Mouse (Mus musculus) cerebellum, adult 2 months (tissue): ENCODE measurements around the gene Jup. TPM values are rescaled to one million over a fixed set of nuclear protein-coding genes. Genes with fewer than 3 reads are reported as not detected.

Experiments
- DNase-seq, 2 experiments: peaks; one replicate each; pipeline ENCODE4 v3.0.0; 2021
- H3K27ac ChIP-seq: fragments of 200-500 bp; 2 replicates; pipeline ENCODE4 v1.5.1; 2012; ENCODE audit warnings: low read length, control low read depth, inconsistent platforms; ENCODE audit not compliant: insufficient read depth
- H3K27me3 ChIP-seq: fragments of 200-500 bp; 2 replicates; pipeline ENCODE4 v1.6.1; 2012; ENCODE audit warnings: inconsistent platforms, mild to moderate bottlenecking, low read length, moderate library complexity; ENCODE audit not compliant: control insufficient read depth, insufficient read depth
- H3K4me1 ChIP-seq: fragments of 200-500 bp; 2 replicates; pipeline ENCODE4 v1.6.1; 2011; ENCODE audit warnings: low read length; ENCODE audit not compliant: control insufficient read depth, insufficient read depth
- H3K4me3 ChIP-seq: fragments of 200-500 bp; replicated peaks from 2 replicates; pipeline ENCODE3; 2011; ENCODE audit warnings: mild to moderate bottlenecking, low read depth, low read length, control low read depth; ENCODE audit not compliant: insufficient read depth
- CTCF ChIP-seq: fragments of 200-500 bp; IDR thresholded peaks from 2 replicates; pipeline ENCODE4 v1.5.1; 2011; ENCODE audit warnings: low read depth, mild to moderate bottlenecking, control low read depth, low read length, moderate library complexity, borderline replicate concordance; ENCODE audit not compliant: insufficient read depth
- POLR2A ChIP-seq: fragments of 200-500 bp; IDR thresholded peaks from 2 replicates; pipeline ENCODE4 v1.6.1; 2011; ENCODE audit warnings: low read length, control low read depth, borderline replicate concordance; ENCODE audit not compliant: insufficient read depth
- WGBS: fragments of 180-500 bp; shearing (Covaris S2); methylation state at CpG from one replicate; pipeline ENCODE4 v1.1.7; 2018; 5-methylcytosine and 5-hydroxymethylcytosine counted together
- polyA plus RNA-seq: library from polyadenylated mRNA; depleted of rRNA; stranded (reverse); fragments of >200 nt; gene quantifications from 2 replicates; pipeline ENCODE4 v1.2.3, GENCODE M21; 2012

Jup gene
- polyA plus RNA-seq, 1 experiment = 127 TPM

GRCm38 (mm10) chr11:100385016-100385415 lies 12.5 kb downstream of the Jup start:
- TF ChIP-seq POLR2A = no peak
- TF ChIP-seq CTCF = no peak
- no peak for DNase-seq
- 88% methylated on average over 3 of the region's 3 CpGs for WGBS
- peaks cover 39% of the 10 kb centered on the region for H3K4me1 ChIP-seq
- H3K27ac ChIP-seq = no peak overlapping the region
- no peak overlapping the region for H3K4me3 ChIP-seq
- no peaks in the 10 kb centered on the region for H3K27me3 ChIP-seq

- no peak for DNase-seq
- Histone ChIP-seq H3K4me1 (peaks cover 20% of the 10 kb centered on the region), H3K27me3 (no peaks in the 10 kb centered on the region), H3K4me3 (no peak overlapping the region), H3K27ac (no peak overlapping the region)
- no peak for TF ChIP-seq CTCF
- WGBS = 79% methylated on average over 6 of the region's 6 CpGs
Measured at GRCm38 (mm10) chr11:100382682-100383081, 14.9 kb downstream of the Jup start.

- H3K4me3 ChIP-seq = no peak overlapping the region
- 23% methylated on average over 4 of the region's 4 CpGs for WGBS
- TF ChIP-seq POLR2A (no peak), CTCF (no peak)
- peaks cover 4% of the 10 kb centered on the region; the same call in 1 of the 2 replicates for H3K4me1 ChIP-seq
- no peaks in the 10 kb centered on the region for H3K27me3 ChIP-seq
- no peak overlapping the region for H3K27ac ChIP-seq
- DNase-seq = no peak
Measured at GRCm38 (mm10) chr11:100379311-100379710, 18.3 kb downstream of the Jup start.

- no peak overlapping the region for H3K4me3 ChIP-seq
- WGBS = 92% methylated on average over 5 of the region's 5 CpGs
- H3K27me3 ChIP-seq = no peaks in the 10 kb centered on the region
- no peak for TF ChIP-seq POLR2A
- TF ChIP-seq CTCF = no peak
- no peak overlapping the region for H3K27ac ChIP-seq
- no peak for DNase-seq
- H3K4me1 ChIP-seq = peaks cover 3% of the 10 kb centered on the region; the same call in 1 of the 2 replicates
Measured at GRCm38 (mm10) chr11:100378446-100378845, 19.1 kb downstream of the Jup start.

- no peak for DNase-seq
Measured at GRCm38 (mm10) chr11:100377989-100378388, 19.6 kb downstream of the Jup start.

GRCm38 (mm10) chr11:100376746-100377389 lies 20.7 kb downstream of the Jup start:
- no peak overlapping the region for H3K27ac ChIP-seq
- no peak for TF ChIP-seq POLR2A
- no peak for TF ChIP-seq CTCF
- H3K27me3 ChIP-seq = no peaks in the 10 kb centered on the region
- no peaks in the 10 kb centered on the region; the same call in 1 of the 2 replicates for H3K4me1 ChIP-seq
- 66% methylated on average over 21 of the region's 21 CpGs for WGBS
- DNase-seq = no peak
- H3K4me3 ChIP-seq = no peak overlapping the region

More at GRCm38 (mm10) chr11:100377989-100378388, 19.6 kb downstream of the Jup start:
- 94% methylated on average over 14 of the region's 14 CpGs for WGBS
- Histone ChIP-seq H3K27me3 (no peaks in the 10 kb centered on the region), H3K4me3 (no peak overlapping the region), H3K27ac (no peak overlapping the region), H3K4me1 (no peaks in the 10 kb centered on the region; the same call in 1 of the 2 replicates)
- no peak for TF ChIP-seq CTCF

- Histone ChIP-seq H3K4me3 (no peak overlapping the region), H3K4me1 (no peaks in the 10 kb centered on the region; the same call in 1 of the 2 replicates), H3K27me3 (no peaks in the 10 kb centered on the region), H3K27ac (no peak overlapping the region)
- WGBS = 71% methylated on average over 4 of the region's 4 CpGs
- TF ChIP-seq CTCF (no peak), POLR2A (no peak)
- no peak for DNase-seq
Measured at GRCm38 (mm10) chr11:100376005-100376404, 21.6 kb downstream of the Jup start.

GRCm38 (mm10) chr11:100375127-100375526 lies 22.4 kb downstream of the Jup start:
- peaks cover 6% of the 10 kb centered on the region for H3K4me1 ChIP-seq
- no peak for DNase-seq
- WGBS = 89% methylated on average over 9 of the region's 9 CpGs
- H3K4me3 ChIP-seq = no peak overlapping the region
- no peak overlapping the region for H3K27ac ChIP-seq
- no peaks in the 10 kb centered on the region for H3K27me3 ChIP-seq
- TF ChIP-seq POLR2A (no peak), CTCF (no peak)

GRCm38 (mm10) chr11:100371981-100372558 lies 25.5 kb downstream of the Jup start:
- WGBS = 61% methylated on average over 8 of the region's 8 CpGs
- no peak for DNase-seq
- no peak for TF ChIP-seq POLR2A
- no peak for TF ChIP-seq CTCF
- Histone ChIP-seq H3K27me3 (no peaks in the 10 kb centered on the region), H3K4me1 (peaks cover 18% of the 10 kb centered on the region), H3K4me3 (no peak overlapping the region), H3K27ac (no peak overlapping the region)
